Mouse (Mus musculus): ENCODE data around the gene Pnp2.
A peak's percentile ranks its signal among the peaks of the same experiment; 100 is the strongest.
"Not testable (repeated sequence)": the region's sequence is repeated elsewhere in the genome, so short reads cannot be mapped to it uniquely, and the experiment has no call there.

Pnp2 gene

DNA sequence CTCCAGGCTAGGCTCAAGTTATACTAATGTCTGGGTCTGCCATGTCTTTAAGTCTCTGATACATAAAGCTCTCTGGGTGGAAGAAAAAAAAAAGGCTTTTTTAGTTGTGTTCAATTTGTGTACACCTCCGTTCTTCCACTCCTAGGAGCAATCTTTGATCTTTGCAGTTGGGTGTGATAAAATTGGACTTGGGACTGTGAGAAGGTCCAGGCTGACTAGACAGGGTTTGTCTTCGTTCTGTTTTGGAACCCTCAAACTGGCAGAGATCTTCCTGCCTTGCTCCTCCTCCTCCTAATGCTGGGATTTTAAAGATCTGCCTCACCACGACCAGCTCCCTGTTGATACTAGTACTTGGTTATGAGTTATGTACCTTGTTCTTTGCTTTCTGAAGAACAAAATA is 1.4 kb downstream of the Pnp2 start:
- not testable (repeated sequence) for DNase-seq (ENCODE audit: low spot score)

DNA sequence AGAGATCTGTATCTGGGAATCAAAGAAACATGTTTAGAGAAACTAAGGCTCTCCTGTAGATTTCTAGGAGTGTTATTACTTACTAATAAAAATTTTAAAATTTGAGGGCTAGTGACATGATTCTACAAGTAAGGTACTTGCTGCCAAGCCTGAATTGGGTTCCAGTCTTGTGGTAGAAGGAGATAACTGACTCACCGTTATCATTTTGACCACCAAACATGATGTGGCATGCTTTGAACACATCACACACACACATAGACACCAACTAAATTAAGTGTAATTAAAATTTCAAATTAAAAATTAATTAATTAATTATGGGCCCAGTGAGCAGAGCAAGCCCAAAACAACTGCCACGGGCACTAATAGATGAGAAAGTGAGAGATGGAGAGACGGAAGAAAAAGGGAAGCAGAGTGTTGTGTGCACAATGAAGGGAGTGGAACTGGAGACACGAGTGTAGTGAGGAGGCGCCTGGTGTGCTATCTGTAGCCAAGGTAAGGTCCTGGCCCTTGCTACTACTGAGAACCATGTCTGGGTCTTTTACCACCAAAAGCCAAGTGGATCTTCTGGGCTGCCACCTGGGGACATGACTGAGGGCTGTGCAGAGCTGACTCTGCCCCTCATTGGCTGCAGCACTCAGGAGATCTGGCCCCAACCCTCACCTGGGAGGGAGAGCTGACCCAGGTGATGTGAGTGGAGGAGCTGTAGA is 2.6 kb downstream of the Pnp2 start:
- DNase-seq (ENCODE audit: low spot score), result not testable (repeated sequence)

DNA sequence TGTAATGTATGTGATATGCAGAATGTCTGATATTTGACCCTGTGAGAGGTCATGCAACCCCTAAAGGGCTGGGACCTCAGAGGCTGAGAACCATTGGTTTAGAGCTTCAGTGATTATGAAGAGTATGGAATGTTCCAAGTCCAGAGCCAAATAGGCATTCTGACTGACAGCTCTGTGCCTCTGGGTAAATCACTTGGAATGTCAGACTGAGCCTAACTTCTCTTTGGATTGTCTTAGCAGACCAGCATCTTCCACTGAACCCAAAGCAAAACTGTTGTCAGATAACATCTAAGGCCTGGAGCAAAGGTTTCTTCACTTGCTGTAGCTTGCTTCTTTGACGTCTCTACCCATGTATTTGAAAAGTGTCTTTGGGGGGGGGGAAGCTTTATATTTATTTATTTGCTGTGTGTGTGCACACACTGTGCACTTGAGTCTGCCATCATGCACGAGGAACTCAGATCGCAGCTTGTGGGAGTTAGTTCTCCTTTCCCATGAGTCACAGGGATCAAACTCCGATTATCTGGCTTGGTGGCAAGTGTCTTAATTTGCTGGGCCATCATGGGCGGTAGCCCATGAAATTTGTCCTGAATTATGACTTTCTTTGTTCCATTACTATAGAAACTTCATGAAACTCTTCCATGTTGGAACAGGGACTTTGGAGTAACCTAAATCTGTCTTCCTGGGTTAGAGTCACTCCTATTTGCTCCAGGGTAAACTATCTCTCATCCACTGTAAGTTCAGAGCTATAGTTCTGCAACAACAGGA is 12.6 kb downstream of the Pnp2 start:
- no peak for DNase-seq (ENCODE audit: low spot score)

DNA sequence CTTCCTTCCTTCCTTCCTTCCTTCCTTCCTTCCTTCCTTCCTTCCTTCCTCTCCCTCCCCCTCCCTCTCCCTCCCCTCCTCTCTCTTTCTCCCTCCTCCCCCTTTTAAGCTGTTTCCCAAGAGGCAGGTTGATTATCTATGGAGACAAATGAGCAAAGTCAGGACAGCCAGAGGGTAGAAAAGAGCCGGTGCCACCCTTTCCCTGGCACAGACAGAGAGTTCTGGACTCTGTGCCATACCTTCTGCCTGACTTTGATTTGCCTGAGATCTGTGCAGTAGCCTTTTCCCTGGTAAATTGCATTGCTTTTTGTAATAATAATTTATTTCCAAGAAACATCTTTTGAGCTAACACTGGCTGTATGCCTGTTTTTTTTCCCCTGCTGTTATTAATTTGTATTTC is 13.2 kb downstream of the Pnp2 start:
- no peak for DNase-seq (ENCODE audit: low spot score)

DNA sequence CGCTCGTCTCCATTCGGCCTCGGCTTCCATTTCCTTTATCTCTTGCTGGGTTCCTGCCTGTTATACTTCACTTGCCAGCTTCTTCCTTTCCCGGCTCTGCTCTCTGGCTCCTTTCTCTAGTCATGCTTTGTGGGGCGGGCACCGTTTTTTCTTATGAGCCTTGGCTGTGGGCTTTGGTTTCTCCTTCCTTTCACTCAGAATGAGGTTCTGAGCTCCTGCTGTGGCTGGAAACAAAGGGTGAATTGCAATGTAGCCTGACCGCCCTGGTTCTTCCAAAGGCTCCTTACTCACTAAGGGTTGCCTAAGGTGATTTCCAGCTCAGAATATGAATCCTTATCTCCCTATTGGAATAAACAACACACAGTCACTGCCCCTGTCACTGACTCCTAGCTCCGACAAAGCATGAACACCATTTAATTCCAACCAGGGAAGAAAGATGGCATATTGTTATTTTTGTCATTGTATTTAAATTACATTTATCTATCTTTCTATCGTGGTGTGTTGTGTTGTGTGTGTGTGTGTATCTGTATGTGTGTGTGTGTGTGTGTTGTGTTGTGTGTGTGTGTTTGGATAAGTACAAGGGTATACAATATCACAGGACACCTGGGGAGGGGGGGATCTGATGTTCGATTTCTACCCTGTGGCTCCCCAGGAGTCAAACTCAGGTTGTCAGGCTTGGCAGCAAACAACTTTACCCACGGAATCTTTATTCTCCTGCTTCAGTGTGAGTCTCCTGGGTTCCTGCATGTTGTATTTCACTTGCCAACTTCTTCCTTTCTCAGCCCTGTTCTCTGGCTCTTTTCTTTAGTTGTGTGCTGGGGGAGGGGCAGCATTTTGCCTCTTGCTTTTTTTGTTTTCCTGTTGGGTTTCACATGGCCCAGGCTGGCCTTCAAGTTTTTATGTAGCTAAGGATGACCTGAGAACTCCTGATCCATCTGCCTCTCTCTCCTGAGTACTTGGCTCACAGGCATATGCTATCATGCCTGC is 14.1 kb downstream of the Pnp2 start:
- DNase-seq (ENCODE audit: low spot score), result no peak

DNA sequence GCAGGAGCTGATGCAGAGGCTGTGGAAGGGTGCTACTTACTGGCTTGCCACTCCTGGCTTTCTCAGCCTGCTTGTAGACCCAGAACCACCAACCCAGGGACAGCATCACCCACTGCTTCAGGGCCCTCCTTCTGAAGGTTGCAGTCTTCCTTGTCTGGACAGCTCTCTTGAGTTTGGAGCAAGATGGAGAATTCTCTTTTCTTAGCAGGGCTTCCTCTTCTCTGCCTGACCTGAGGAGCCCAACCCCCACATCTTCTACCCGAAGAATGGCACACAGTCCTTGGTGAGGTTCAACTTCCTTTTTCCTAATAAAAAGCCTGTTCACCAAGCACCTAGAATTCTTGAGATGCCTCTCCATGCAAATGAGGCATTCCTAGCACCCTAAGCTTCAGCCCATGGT is 15.0 kb downstream of the Pnp2 start:
- DNase-seq (ENCODE audit: low spot score), result no peak

DNA sequence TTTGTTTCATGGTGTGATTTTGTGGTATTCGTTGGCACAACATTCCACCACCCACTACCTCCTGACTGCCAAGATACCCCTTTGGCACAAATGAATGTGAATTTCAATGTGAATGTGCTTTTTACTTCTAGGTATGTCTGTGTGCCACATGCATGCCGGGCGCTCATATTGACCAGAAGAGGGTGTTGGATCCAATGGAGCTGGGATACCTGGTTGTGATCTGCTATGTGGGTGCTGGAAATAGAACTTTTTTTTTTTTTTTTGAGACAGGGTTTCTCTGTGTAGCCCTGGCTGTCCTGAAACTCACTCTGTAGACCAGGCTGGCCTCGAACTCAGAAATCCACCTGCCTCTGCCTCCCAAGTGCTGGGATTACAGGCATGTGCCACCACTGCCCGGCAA is 17.3 kb downstream of the Pnp2 start:
- not testable (repeated sequence) for DNase-seq (ENCODE audit: low spot score)

DNA sequence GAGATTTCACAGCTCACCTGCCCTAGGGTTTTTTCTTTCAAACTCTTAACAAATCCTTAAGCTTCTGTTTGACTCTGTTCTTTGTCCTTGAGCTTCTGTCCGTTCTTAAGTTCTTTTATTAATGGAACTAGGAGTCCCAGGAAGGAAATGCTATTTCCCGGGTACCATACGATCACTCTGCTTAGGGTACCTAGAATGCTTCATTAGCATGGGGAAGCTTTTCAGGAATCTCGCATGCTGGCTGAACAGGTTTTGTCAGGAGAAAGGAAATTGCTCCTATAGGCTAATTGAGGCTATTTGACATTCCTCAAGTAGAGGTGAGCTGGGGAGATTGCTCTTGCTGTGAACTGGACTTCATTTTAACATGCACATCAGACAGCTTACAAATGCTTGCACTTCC is 17.9 kb downstream of the Pnp2 start:
- no peak for DNase-seq (ENCODE audit: low spot score)

DNA sequence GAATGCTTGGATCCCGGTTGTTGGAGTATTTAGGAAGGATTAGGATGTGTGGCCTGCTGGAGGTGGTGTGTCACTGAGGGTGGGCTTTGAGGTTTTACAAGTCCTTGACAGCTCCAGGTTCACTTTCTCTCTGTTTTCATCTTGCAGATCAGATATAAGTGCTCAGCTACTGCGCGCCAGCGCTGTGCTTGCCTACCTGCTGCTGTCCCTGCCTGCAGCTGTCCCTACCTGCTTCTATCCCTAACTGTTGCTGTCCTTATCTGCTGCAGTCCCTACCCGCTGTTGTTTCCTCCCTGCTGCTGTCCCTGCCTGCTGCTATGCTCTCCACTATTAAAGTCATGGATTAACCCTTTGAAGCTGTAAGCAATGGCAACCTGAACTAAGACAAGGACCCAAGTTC is 19.2 kb downstream of the Pnp2 start:
- DNase-seq (ENCODE audit: low spot score), result no peak

DNA sequence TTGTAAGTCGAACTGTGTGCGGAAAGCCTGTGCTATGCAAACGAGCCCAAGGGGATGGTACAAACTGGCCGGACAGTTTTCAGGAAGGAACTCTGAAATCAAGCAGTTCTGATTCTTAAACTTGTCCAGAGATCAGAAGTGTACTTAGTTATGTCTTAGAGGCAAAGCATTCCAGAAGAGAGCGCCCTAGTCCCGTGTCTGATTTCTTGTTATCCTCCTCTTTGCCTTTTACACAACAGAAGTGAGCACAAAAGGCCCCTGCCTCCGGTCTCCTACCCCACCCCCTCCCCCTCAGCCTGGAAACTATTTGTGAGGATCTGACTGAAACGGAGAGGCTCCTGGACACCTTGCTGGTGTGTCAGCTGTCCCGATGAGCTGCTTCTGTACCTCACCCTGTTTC is 20.9 kb downstream of the Pnp2 start:
- no peak for DNase-seq (ENCODE audit: low spot score)

DNA sequence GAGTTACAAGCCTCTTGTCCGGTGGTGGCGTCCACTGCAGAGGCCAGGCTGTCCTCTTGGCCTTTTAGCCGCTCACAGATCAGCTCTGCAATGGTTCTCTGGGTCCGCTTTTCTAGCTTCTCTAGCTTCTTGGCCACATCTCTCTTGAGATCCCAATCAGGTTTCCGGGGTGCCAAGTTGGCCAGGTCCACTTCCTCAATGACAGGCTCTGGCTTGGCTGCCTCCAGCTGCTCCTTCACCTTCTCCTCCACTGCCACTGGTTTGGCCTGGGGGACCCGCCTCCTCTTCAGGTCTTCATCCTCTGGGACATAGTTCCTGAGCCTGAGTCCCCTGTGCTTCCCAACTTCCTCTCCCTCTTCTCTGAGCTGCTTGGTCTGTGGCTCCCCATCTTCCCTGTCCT is 22.7 kb downstream of the Pnp2 start:
- DNase-seq (ENCODE audit: low spot score), result not testable (repeated sequence)

DNA sequence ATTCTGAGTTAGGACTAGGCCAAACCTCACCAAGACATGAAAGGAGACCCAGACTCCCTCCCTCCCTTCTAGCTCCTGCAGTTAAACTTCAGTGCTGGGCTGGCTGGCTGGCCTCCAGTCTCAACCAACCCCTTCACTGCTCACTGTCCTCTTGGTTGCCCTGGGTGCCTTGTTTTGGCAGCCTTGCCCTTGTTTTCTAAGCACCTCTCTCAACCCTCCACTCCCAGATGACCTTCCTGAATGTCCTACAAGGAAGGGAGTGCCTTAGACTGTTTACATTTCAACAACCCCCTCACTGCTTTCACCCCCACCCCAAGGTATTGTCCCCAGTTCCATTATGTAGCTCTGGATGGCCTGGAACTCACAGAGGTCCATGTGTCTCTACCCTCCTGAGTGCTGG is 23.8 kb downstream of the Pnp2 start:
- no peak for DNase-seq (ENCODE audit: low spot score)

DNA sequence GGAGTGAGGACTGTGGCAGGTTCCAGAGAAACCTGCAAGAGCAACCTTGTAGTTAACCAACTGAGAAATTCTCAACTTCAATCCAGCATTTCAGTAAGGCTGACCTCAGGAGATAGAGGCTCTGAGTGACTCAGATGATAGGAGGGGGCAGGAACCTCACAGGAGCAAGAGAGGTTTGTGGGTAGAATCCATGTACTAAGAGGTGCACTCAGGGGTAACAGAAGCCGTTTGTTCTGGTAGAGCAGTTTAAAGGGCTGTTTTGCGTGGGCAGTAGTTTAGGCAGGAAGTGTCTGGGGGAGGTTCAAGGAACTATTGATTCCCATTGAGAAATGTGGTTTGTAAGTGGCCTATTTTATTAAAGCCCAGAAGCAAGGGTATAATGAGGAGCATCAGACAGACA is 25.4 kb downstream of the Pnp2 start:
- DNase-seq (ENCODE audit: low spot score), result no peak

DNA sequence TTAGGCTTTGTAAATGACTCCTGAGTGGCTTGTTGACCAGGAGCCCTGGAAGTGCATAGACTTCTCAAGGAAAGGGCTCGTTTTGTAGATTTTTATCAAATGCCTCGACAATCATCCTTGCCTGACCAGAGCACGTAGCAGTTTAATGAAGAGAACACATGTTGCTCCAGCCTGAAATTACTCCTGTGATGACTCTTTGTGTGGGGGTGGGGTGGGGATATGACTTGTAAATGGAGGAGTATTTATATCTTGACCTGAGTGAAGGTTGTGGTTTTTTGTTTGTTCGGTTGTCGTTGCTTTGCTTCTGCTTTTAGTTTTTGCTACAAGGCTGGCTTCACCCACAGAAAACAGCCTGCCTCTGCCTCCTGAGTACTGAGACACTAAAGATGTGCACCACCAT is 26.0 kb downstream of the Pnp2 start:
- DNase-seq (ENCODE audit: low spot score), result no peak

DNA sequence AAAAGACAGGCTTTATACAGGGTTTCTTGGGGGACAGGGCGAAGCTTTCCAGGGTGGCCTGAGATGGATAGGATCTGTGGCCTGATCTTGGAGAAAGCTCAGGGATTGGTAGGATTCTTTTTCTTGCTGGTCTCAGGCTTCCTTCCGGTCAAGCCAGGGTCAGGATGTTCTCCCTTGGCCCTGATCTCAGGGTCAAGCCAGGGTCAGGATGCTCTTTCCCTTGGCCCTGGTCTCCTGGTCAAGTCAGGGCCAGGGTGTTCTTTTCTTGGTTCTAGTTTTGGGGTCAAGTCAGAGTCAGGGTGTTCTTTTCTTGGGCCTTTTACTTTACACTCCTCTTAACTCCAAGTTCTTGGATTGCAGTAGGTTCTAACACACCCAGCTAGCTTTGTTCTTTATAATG is 31.9 kb downstream of the Pnp2 start:
- no peak for DNase-seq (ENCODE audit: low spot score)

DNA sequence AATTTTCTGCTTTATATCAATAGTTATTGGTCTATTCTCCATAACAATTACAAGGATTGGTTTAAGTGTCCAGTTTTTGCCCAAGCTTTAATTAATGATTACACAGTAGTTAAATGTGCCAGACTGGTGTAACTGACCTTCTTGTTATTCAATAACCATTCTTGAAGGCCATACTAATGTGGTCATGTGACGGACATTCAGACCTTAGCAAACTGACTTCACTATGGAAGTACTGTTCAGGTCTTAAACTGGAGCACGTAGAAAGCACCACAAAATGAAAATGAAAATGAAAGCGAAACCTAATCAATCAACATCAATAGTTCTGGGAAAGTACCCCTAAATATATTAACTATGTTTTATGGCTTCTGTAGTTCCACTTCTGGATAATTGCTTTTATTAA is 35.2 kb downstream of the Pnp2 start:
- no peak for DNase-seq (ENCODE audit: low spot score)

DNA sequence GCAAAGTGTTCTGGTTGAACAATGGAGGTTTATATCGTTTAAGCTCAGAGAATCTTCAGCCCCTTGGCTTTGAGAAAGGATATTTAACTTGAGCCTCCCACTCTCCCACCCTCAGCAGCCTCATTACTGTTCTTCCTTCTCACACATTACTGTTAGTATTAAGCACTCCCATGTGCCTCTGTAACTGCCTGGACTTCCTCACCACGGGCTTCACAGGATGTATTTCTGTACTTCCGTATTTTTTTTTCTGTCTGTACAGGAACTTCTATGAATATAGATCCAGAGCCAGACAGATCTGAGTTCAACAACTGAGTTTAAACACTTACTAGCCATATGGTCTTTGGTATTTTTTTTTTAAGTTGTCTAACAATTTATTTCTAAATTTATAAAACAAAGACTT is 41.3 kb downstream of the Pnp2 start:
- DNase-seq (ENCODE audit: low spot score), result no peak

DNA sequence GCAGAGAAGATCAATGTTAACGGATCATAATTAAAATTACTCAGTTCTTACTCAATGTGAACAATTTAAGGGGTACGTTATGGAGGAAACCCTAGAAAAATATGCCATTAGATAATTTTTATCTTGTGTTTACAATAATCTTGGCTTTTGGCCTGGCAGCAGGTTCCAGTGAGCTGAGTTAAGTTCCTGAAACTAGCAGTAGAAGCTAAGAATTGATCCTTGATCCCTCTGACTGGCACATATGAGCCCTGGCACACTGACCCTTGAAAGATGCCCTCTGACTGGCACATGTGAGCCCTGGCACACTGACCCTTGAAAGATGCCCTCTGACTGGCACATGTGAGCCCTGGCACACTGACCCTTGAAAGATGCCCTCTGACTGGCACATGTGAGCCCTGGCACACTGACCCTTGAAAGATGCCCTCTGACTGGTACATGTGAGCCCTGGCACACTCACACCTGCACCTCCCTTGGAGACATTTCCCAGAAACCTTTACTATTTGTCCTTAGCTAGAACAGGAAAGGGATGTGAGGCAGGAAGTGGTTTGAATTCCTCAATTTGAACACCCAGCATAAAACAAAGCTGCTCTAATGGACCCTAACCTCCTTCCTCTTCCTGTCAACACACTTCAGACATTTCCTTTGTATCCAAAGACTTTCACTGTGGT is 42.3 kb downstream of the Pnp2 start:
- DNase-seq (ENCODE audit: low spot score), result no peak

DNA sequence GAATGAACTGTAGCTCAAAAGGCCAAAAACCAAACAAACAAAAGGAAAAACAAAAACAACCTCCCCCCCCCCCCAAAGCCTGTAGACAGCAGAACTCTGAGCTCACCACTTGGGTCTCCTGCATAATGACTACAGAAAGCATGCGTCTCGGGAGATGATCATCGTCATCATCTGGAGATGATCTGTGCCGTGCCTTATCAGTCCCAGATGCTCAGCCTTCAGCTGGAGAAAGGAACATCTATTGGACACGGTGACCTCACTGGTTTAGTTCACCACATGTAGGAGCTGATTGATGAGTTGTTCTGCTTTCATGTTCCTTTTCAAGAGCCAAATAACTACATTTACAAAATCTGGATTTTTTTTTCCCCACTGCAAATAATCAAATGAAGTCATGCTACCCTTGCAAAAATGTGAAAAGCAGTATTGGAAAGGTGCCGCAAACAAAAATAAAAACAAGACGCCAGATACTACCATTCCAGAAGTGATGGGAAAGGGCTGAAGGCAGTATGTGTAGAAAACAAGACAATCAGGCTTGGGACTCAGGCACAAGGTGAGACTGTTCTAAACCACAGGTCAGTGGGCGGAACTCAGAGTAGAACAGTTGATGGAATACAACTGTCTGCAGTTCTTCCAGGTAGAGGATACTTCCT is 51.5 kb downstream of the Pnp2 start, which contains the start of gene Rnase10:
Rnase10 (plus strand) TSS at position 600 of the 650 bp plus-strand sequence.
- no peak for DNase-seq (ENCODE audit: low spot score)

DNA sequence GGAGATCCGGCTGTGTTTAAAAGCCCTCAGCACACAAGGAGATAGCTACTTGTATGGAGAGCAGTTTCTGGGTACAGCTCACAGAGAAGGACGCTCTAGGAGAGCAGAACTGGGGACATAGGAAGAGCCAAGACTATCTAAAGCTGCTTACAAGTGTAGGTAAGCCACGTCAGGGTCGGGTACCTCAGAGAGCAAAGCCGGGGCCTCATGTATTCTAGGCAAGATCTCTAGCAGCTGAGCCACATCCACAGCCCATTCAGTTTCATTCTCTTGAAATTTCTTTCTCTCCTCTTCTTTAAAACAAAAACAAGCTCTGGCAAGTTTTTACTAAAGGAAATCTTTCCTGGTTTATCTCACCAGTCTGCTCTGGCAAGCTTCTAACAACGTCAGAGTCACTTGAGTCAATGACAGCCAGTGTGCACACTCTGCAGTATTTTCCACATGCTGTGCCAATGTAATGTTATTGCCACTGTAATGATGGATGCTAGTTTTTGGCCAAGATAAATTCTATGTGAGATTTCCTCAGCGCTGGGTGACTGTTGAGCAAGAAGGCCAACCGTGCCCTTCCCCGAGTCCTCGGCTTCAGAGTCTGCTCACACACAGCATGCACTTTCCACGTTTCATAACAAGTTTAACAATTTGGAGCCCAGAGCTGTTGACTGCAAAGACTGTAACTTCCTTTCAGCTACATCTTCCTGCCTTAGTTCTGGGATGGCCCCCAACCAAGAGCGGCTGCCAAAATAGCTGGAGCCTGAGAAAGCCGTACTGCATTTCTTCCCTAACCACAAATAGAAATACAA is 52.3 kb downstream of the Pnp2 start:
- DNase-seq (ENCODE audit: low spot score), result peak; percentile 13

DNA sequence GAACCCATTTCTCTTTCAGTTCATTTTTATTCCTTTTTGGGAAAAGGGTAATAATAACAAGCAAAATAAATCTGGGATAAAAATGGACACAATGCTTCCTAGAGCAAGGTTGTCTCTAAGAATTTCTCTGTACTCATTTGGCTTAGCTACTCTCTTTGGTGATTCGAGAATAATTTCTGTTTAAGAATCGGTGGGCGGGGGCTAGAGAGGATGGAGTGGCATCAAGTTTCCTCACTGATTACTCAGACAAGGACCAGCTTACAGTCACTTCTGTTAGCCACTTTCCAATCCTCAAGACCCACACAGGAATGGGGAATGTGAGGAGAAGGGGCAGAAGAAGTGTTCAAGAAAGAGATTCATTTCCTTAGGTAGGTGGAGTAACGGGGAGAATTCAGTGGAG is 53.0 kb downstream of the Pnp2 start:
- no peak for DNase-seq (ENCODE audit: low spot score)
